Mouse (Mus musculus) intestine, embryonic 16.5 days (tissue): ENCODE data around the gene Shc2. TPM values are rescaled to one million over a fixed set of nuclear protein-coding genes. Genes with fewer than 3 reads are reported as not detected.

Source experiments
- ATAC-seq: fragments of 200-750 bp; cut with Nextera tagmentation; 2 replicates; pipeline ENCODE4 v1.8.0; 2017; ENCODE audit warnings: moderate TSS enrichment, moderate library complexity
- H3K27ac ChIP-seq: fragments of 300-500 bp; sonication (generic); 2 replicates; pipeline ENCODE4 v1.5.1; 2014; ENCODE audit warnings: mild to moderate bottlenecking, low read length
- H3K27me3 ChIP-seq: fragments of 300-500 bp; sonication (generic); replicated peaks from 2 replicates; pipeline ENCODE4 v1.6.1; 2014; ENCODE audit warnings: low read length, control low read depth, mixed read lengths; ENCODE audit not compliant: control insufficient read depth, insufficient read depth
- H3K36me3 ChIP-seq: fragments of 300-500 bp; sonication (generic); 2 replicates; pipeline ENCODE4 v1.6.1; 2014; ENCODE audit warnings: low read length, control low read depth; ENCODE audit not compliant: control insufficient read depth, insufficient read depth
- H3K4me1 ChIP-seq: fragments of 300-500 bp; sonication (generic); 2 replicates; pipeline ENCODE4 v1.6.1; 2014; ENCODE audit warnings: low read length, control low read depth, mixed read lengths; ENCODE audit not compliant: control insufficient read depth, insufficient read depth
- H3K4me2 ChIP-seq: fragments of 300-500 bp; sonication (generic); 2 replicates; pipeline ENCODE4 v1.6.1; 2014; ENCODE audit warnings: low read depth, low read length, control low read depth
- H3K4me3 ChIP-seq: fragments of 300-500 bp; sonication (generic); 2 replicates; pipeline ENCODE4 v1.5.1; 2014; ENCODE audit warnings: mild to moderate bottlenecking, low read length
- H3K9ac ChIP-seq: fragments of 300-500 bp; sonication (generic); 2 replicates; pipeline ENCODE4 v1.6.1; 2014; ENCODE audit warnings: low read depth, low read length
- H3K9me3 ChIP-seq: fragments of 300-500 bp; sonication (generic); 2 replicates; pipeline ENCODE4 v1.6.1; 2016; ENCODE audit warnings: low read length, control low read depth; ENCODE audit not compliant: control insufficient read depth
- WGBS: fragments of 180-500 bp; shearing (Covaris S2); extraction: QIAGEN DNeasy Blood & Tissue Kit; methylation state at CpG from one replicate; pipeline ENCODE4 v1.1.7; 2014; 5-methylcytosine and 5-hydroxymethylcytosine counted together
- polyA plus RNA-seq: library from polyadenylated mRNA; unstranded; fragments of >200 nt; fragmentation: Nextera tagmentation; extraction: Ambion mirVana; gene quantifications from 2 replicates; pipeline ENCODE4 v1.2.1, GENCODE M21; 2015

Gene Shc2
- polyA plus RNA-seq, 1 experiment from 2014 or later: 1.1 TPM

DNA sequence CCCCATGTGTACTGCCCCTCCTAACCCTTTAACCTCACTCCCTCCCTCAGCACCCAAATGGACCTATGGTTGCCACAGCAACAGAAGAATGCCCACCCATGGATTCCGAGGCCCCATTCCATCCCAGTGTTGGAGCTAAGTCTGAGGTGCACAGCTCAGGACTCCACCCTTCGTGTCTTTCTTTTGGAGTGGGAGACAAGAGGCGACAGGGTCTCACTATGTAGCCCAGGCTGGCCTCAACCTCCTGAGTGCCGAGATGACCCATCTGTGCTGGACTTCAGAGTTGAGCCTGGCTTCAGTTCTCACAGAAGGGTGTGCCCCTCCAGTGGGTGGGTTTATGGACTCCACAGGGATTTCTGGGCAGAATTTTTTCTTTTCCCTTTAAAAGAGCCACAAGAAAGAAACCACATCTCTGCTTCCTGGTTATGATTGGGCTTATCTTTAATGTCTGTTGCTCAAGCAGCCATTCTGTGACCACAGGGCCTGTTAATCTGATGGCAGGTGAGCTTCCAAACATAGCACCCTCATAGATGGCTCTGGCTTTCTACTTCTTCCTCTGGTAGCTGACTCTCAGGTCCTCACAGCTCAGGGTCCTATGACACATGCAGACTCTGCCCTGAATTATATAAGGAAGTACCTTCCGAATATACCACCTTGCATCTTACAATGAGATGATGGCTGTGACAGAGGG, 50.5 kb downstream of the Shc2 start, which contains the start of gene Theg:
Theg (minus strand) TSS at position 271 of the 691 bp plus-strand sequence.
- no peaks in the 10 kb centered on the region for H3K27me3 ChIP-seq
- no peak within 1 kb of the TSS for H3K9ac ChIP-seq
- peak; percentile 74 for ATAC-seq
- H3K4me1 ChIP-seq: 0 out of 2 replicates have a peak, but pooled peaks cover 3% of the 10 kb centered on the region
- no peak within 1 kb of the TSS for H3K4me2 ChIP-seq
- no peak within 1 kb of the TSS for H3K27ac ChIP-seq
- no peak within 1 kb of the TSS for H3K4me3 ChIP-seq
- H3K9me3 ChIP-seq: no peaks in the 10 kb centered on the region
- no peaks in the 10 kb centered on the region for H3K36me3 ChIP-seq
- WGBS: 82% methylated on average over 5 of the region's 5 CpGs

DNA sequence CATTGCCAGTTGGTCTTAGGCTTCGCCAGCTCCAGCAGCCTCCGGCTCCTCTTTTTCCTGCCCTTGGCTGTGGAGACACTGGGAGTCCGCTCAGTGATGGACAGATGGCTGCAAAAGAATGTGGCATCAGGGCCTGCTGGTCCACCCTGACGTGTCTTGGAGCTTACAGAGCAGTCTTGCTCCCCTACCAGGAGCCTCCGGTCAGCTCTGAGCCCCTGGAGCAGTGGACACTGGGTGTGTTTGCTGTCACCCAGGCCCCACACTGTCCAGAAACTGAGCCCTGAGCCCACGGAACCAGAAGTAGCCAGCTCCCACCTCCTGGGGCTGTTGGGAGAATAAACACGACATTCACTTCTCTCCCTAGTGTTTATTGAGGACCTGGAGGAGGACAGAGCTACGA, 51.5 kb downstream of the Shc2 start:
- no peak for ATAC-seq

DNA sequence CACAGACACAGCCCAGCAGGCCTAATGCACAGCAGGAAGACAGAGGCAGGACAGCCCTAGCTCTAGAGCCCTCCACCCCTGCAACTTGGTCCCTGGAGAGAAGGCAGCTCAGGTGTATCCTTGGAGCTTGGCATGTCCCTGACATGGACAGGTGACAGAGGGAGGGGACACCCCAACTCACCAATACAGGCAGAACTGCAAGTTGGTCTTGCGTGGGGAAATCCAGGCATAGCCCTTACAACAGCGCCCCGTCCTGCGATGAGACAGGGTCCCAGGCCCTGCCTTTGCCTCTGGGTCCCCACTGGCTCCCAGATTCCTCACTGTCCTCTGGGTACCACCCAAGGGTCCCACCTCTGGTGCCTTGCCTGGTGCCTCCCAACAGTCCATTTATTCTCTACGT, 52.0 kb downstream of the Shc2 start:
- Histone ChIP-seq H3K27me3 (no peaks in the 10 kb centered on the region), H3K9me3 (no peaks in the 10 kb centered on the region), H3K4me1 (0 out of 2 replicates have a peak, but pooled peaks cover 3% of the 10 kb centered on the region), H3K36me3 (no peaks in the 10 kb centered on the region), H3K27ac (no peak overlapping the region), H3K4me2 (no peak overlapping the region), H3K9ac (no peak overlapping the region), H3K4me3 (no peak overlapping the region)
- 93% methylated on average over 5 of the region's 5 CpGs for WGBS
- ATAC-seq: no peak

More for the DNA sequence above, 51.5 kb downstream of the Shc2 start:
- WGBS: 66% methylated on average over 8 of the region's 8 CpGs
- Histone ChIP-seq H3K9ac (no peak overlapping the region), H3K27me3 (no peaks in the 10 kb centered on the region), H3K9me3 (no peaks in the 10 kb centered on the region), H3K27ac (no peak overlapping the region), H3K4me1 (0 out of 2 replicates have a peak, but pooled peaks cover 3% of the 10 kb centered on the region), H3K36me3 (no peaks in the 10 kb centered on the region), H3K4me2 (no peak overlapping the region), H3K4me3 (no peak overlapping the region)

DNA sequence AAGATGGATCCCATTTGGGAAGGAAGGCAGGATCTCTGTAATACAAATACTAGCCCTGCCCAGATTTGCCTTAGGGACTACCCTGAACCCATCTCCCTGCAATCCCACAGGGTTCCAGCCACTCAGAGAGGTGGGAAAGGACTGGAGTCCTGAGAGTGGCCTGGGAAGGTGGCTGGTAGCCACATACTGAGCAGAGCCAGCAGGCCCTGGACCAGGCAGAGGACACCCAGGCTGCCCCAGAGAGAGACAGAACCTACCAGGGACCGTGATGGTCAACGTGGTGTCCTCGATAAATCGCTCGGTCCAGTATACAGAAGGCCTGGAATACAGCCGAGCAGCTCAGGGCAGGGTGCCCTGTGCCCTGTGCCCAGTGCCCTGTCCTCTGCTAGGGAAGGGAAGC, 52.6 kb downstream of the Shc2 start:
- no peaks in the 10 kb centered on the region for H3K9me3 ChIP-seq
- H3K27ac ChIP-seq: no peak overlapping the region
- no peak overlapping the region for H3K4me2 ChIP-seq
- H3K4me1 ChIP-seq: 0 out of 2 replicates have a peak, but pooled peaks cover 3% of the 10 kb centered on the region
- H3K27me3 ChIP-seq: no peaks in the 10 kb centered on the region
- ATAC-seq: no peak
- H3K9ac ChIP-seq: no peak overlapping the region
- no peak overlapping the region for H3K4me3 ChIP-seq
- H3K36me3 ChIP-seq: no peaks in the 10 kb centered on the region
- WGBS: 87% methylated on average over 6 of the region's 6 CpGs

DNA sequence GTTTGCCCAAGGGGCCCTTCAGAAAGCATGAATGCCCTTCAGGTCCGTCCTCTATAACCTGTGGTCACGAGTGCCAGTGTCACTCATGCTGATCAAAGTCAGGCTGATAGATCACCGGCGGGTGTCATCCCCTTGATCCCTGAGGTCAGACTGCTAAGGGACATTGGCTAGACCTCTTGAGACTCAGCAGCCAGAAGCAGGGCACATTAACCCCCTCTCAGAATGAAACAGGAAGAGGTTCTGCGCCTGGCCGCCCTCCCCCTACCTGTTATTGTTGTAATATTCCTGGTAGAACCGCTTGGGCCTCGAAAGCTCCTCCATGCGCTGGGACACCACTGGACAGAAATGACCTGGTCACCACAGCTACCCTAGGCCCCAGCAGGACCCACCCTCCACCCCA, 53.3 kb downstream of the Shc2 start:
- H3K4me1 ChIP-seq: 0 out of 2 replicates have a peak, but pooled peaks cover 3% of the 10 kb centered on the region
- H3K36me3 ChIP-seq: no peaks in the 10 kb centered on the region
- no peak overlapping the region for H3K27ac ChIP-seq
- H3K9ac ChIP-seq: no peak overlapping the region
- H3K9me3 ChIP-seq: no peaks in the 10 kb centered on the region
- ATAC-seq: no peak
- no peak overlapping the region for H3K4me3 ChIP-seq
- H3K27me3 ChIP-seq: no peaks in the 10 kb centered on the region
- WGBS: 77% methylated on average over 9 of the region's 9 CpGs
- no peak overlapping the region for H3K4me2 ChIP-seq

DNA sequence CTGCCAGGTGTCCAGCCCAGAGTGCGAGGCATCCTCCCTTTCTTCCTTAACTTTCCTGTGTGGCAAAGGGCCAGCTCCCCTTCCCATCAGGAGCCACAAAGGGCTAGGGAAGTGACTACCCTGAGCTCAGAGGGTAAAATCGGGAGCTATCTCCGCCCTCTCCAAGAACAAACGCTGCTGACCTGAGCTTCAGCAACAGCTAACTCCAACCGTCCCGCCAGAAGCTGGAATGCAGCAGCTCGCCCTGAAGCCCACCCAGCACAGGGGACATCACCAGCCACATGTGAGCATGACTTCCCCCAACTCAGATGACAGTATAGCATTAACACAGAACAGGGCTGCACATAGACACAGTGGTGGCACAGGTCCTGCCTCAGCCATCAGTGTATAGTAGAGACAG, 53.7 kb downstream of the Shc2 start:
- no peak for ATAC-seq
- 57% methylated on average over 7 of the region's 7 CpGs for WGBS

DNA sequence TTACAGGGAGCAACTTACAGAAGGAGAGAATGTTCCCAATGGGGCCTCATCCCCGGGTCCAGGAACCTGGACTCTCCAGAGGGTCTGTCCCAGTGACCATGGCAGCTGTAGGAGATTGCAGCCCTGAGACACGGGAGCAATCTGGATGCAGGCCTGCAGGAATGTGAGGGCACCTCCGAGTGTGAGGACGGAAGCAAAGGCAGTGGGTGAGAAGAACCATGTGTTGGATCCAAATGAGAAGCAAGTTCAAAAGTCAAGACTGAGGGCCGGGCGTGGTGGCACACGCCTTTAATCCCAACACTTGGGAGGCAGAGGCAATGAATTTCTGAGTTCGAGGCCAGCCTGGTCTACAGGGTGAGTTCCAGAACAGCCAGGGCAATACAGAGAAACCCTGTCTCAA, 56.2 kb downstream of the Shc2 start:
- H3K4me1 ChIP-seq: no peaks in the 10 kb centered on the region
- 85% methylated on average over 8 of the region's 8 CpGs for WGBS
- H3K27ac ChIP-seq: no peak overlapping the region
- no peak overlapping the region for H3K4me2 ChIP-seq
- no peaks in the 10 kb centered on the region for H3K27me3 ChIP-seq
- ATAC-seq: no peak
- H3K36me3 ChIP-seq: no peaks in the 10 kb centered on the region
- H3K9me3 ChIP-seq: no peaks in the 10 kb centered on the region
- H3K4me3 ChIP-seq: no peak overlapping the region
- no peak overlapping the region for H3K9ac ChIP-seq

More for the DNA sequence above, 53.7 kb downstream of the Shc2 start:
- Histone ChIP-seq H3K4me3 (no peak overlapping the region), H3K36me3 (no peaks in the 10 kb centered on the region), H3K9ac (no peak overlapping the region), H3K9me3 (no peaks in the 10 kb centered on the region), H3K27ac (no peak overlapping the region), H3K27me3 (no peaks in the 10 kb centered on the region), H3K4me2 (no peak overlapping the region), H3K4me1 (0 out of 2 replicates have a peak, but pooled peaks cover 3% of the 10 kb centered on the region)

DNA sequence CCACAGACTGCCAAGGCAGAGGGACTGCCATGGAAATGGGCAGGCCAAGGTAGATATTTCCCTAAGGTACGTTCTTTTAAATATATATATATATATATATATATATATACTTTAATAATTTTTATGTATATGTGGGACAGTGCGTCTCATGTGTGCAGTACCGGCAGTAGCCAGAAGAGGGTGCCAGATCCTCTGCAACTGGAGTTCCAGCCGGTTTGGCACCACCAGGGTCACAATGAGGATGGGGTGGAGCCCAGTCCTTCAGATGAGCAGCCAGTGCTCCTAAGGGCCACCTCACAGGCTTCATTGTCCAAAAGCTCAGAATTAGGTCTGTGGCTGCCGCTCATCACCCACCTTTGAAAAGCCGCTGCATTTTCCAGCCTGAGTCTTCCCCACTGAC, 56.9 kb downstream of the Shc2 start:
- Histone ChIP-seq H3K36me3 (no peaks in the 10 kb centered on the region), H3K9me3 (no peaks in the 10 kb centered on the region), H3K27me3 (no peaks in the 10 kb centered on the region), H3K9ac (no peak overlapping the region), H3K4me2 (no peak overlapping the region), H3K4me1 (no peaks in the 10 kb centered on the region), H3K4me3 (no peak overlapping the region), H3K27ac (no peak overlapping the region)
- ATAC-seq: no peak
- 45% methylated on average over 6 of the region's 6 CpGs for WGBS

DNA sequence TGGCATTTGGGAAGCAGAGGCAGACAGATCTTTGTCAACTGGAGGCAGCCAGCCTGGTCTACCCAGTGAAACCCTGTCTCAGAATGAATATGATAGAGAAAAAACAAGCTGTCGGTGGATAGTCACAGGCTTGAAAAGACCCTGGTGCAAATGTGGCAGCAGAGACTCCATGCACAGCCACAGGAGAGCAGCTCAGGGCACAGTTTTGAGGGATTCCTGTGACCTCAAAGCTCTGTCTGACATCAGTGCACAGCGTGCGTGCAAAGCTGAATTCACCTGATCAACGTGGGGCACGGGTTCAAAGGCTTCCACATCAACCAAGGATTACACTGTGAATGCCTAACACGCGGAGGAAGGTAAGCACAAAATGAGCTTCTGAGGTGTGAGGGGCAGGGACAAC, 57.4 kb downstream of the Shc2 start:
- Histone ChIP-seq H3K9ac (no peak overlapping the region), H3K4me2 (no peak overlapping the region), H3K27me3 (no peaks in the 10 kb centered on the region), H3K4me1 (no peaks in the 10 kb centered on the region), H3K27ac (no peak overlapping the region), H3K4me3 (no peak overlapping the region), H3K9me3 (no peaks in the 10 kb centered on the region), H3K36me3 (no peaks in the 10 kb centered on the region)
- no peak for ATAC-seq
- WGBS: 63% methylated on average over 7 of the region's 7 CpGs

DNA sequence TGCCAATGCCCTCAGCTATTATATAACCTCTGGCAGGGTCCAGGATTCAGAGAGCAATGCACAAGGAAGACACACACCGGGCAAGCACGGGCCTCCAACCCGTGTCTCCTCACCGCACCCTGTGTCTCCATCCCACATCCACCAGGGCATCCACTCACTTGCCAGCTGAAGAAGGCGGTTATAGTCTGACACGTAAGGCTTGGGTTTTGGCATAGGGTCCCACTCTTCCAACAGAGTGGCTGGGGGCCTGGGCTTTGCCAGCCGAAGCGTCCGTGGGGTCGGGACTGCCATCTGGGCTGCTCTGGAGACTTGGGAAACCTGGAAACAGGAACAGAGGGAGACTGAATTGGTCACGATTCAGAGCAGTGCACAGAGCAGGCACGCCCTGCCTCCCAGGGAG, 57.9 kb downstream of the Shc2 start:
- H3K27ac ChIP-seq: no peak overlapping the region
- no peak overlapping the region for H3K9ac ChIP-seq
- WGBS: 79% methylated on average over 12 of the region's 12 CpGs
- H3K9me3 ChIP-seq: no peaks in the 10 kb centered on the region
- no peak overlapping the region for H3K4me2 ChIP-seq
- H3K4me3 ChIP-seq: no peak overlapping the region
- no peaks in the 10 kb centered on the region for H3K27me3 ChIP-seq
- H3K36me3 ChIP-seq: no peaks in the 10 kb centered on the region
- no peaks in the 10 kb centered on the region for H3K4me1 ChIP-seq
- no peak for ATAC-seq
